Mouse (Mus musculus) kidney, embryonic 16.5 days (tissue): Measurements from ENCODE around the gene Hook2. TPM values are rescaled to one million over a fixed set of nuclear protein-coding genes. Genes with fewer than 3 reads are reported as not detected.
A peak's percentile ranks its signal among the peaks of the same experiment; 100 is the strongest.

Experiments used
- ATAC-seq: fragments of 200-750 bp; cut with Nextera tagmentation; 2 replicates; pipeline ENCODE4 v1.8.0; 2017; ENCODE audit warnings: moderate TSS enrichment; ENCODE audit not compliant: low FRiP score, low TSS enrichment
- H3K27ac ChIP-seq: fragments of 300-500 bp; sonication (generic); 2 replicates; pipeline ENCODE4 v1.5.1; 2014; ENCODE audit warnings: low read length
- H3K27me3 ChIP-seq: fragments of 300-500 bp; sonication (generic); 2 replicates; pipeline ENCODE4 v1.6.1; 2014; ENCODE audit warnings: low read length, control low read depth, mixed read lengths; ENCODE audit not compliant: insufficient read depth
- H3K36me3 ChIP-seq: fragments of 300-500 bp; sonication (generic); 2 replicates; pipeline ENCODE4 v1.6.1; 2014; ENCODE audit warnings: low read length, control low read depth, mixed read lengths; ENCODE audit not compliant: insufficient read depth
- H3K4me1 ChIP-seq: fragments of 300-500 bp; sonication (generic); 2 replicates; pipeline ENCODE4 v1.6.1; 2014; ENCODE audit warnings: low read length, control low read depth, mixed read lengths; ENCODE audit not compliant: insufficient read depth
- H3K4me2 ChIP-seq: fragments of 300-500 bp; sonication (generic); replicated peaks from 2 replicates; pipeline ENCODE4 v1.6.1; 2014; ENCODE audit warnings: low read depth, low read length
- H3K4me3 ChIP-seq: fragments of 300-500 bp; sonication (generic); 2 replicates; pipeline ENCODE4 v1.5.1; 2014; ENCODE audit warnings: mild to moderate bottlenecking, low read length
- H3K9ac ChIP-seq: fragments of 300-500 bp; sonication (generic); replicated peaks from 2 replicates; pipeline ENCODE4 v1.6.1; 2014; ENCODE audit warnings: low read length
- H3K9me3 ChIP-seq: fragments of 300-500 bp; sonication (generic); 2 replicates; pipeline ENCODE4 v1.6.1; 2016; ENCODE audit warnings: low read length, control low read depth
- WGBS: fragments of 180-500 bp; shearing (Covaris S2); extraction: QIAGEN DNeasy Blood & Tissue Kit; methylation state at CpG from one replicate; pipeline ENCODE4 v1.1.7; 2014; 5-methylcytosine and 5-hydroxymethylcytosine counted together
- polyA plus RNA-seq: library from polyadenylated mRNA; unstranded; fragments of >200 nt; fragmentation: Nextera tagmentation; extraction: Ambion mirVana; gene quantifications from 2 replicates; pipeline ENCODE4 v1.2.1, GENCODE M21; 2015

The Hook2 gene
- 34.8 and 35.2 TPM in 2 replicates for polyA plus RNA-seq

GRCm38 (mm10) chr8:84990349-84990748 is at the start of gene Hook2:
Hook2 (plus strand) TSS chr8:84990603.
- peak within 1 kb of the TSS; percentile 65 for H3K4me3 ChIP-seq
- H3K27me3 ChIP-seq, result no peaks in the 10 kb centered on the region
- H3K9ac ChIP-seq, result peak within 1 kb of the TSS; percentile 87
- peaks cover 26% of the 10 kb centered on the region for H3K4me1 ChIP-seq
- WGBS, result 0% methylated on average over 28 of the region's 28 CpGs
- ATAC-seq, result peak; percentile 92
- H3K9me3 ChIP-seq, result no peaks in the 10 kb centered on the region
- peak within 1 kb of the TSS; percentile 96 for H3K4me2 ChIP-seq
- H3K36me3 ChIP-seq, result no peaks in the 10 kb centered on the region
- H3K27ac ChIP-seq, result peak within 1 kb of the TSS; percentile 93

- ATAC-seq, result no peak
- H3K27me3 ChIP-seq, result peaks cover 57% of the 10 kb centered on the region
- no peak overlapping the region for H3K27ac ChIP-seq
- no peak overlapping the region for H3K9ac ChIP-seq
- no peaks in the 10 kb centered on the region for H3K36me3 ChIP-seq
- H3K4me3 ChIP-seq, result no peak overlapping the region
- H3K4me1 ChIP-seq, result peaks cover 12% of the 10 kb centered on the region
- H3K4me2 ChIP-seq, result no peak overlapping the region
- WGBS, result 17% methylated on average over 4 of the region's 4 CpGs
- H3K9me3 ChIP-seq, result no peaks in the 10 kb centered on the region
Measured at GRCm38 (mm10) chr8:84943699-84944098, 46.7 kb upstream of the Hook2 start.

GRCm38 (mm10) chr8:84944478-84945160 is 45.8 kb upstream of the Hook2 start:
- WGBS, result 2% methylated on average over 26 of the region's 26 CpGs
- ATAC-seq, result no peak
- Histone ChIP-seq H3K27ac (no peak overlapping the region), H3K4me1 (peaks cover 12% of the 10 kb centered on the region), H3K4me2 (peak overlapping the region; percentile 12; the same call in 1 of the 2 replicates), H3K9ac (no peak overlapping the region), H3K9me3 (no peaks in the 10 kb centered on the region), H3K27me3 (peaks cover 59% of the 10 kb centered on the region), H3K36me3 (no peaks in the 10 kb centered on the region), H3K4me3 (peak overlapping the region; percentile 5; the same call in 1 of the 2 replicates)

GRCm38 (mm10) chr8:84945235-84945632 is 45.2 kb upstream of the Hook2 start:
- H3K9me3 ChIP-seq, result no peaks in the 10 kb centered on the region
- ATAC-seq, result no peak
- H3K36me3 ChIP-seq, result no peaks in the 10 kb centered on the region
- peak overlapping the region; percentile 49 for H3K4me3 ChIP-seq
- peaks cover 66% of the 10 kb centered on the region for H3K27me3 ChIP-seq
- no peak overlapping the region for H3K27ac ChIP-seq
- peak overlapping the region; percentile 69; the same call in 1 of the 2 replicates for H3K4me2 ChIP-seq
- peaks cover 12% of the 10 kb centered on the region for H3K4me1 ChIP-seq
- H3K9ac ChIP-seq, result no peak overlapping the region
- WGBS, result 5% methylated on average over 11 of the region's 11 CpGs

- H3K4me3 ChIP-seq, result peak overlapping the region; percentile 49
- peak overlapping the region; percentile 33; the same call in 1 of the 2 replicates for H3K9ac ChIP-seq
- no peaks in the 10 kb centered on the region for H3K36me3 ChIP-seq
- H3K27ac ChIP-seq, result no peak overlapping the region
- 2% methylated on average over 43 of the region's 67 CpGs for WGBS
- peaks cover 12% of the 10 kb centered on the region for H3K4me1 ChIP-seq
- H3K9me3 ChIP-seq, result no peaks in the 10 kb centered on the region
- H3K27me3 ChIP-seq, result peaks cover 67% of the 10 kb centered on the region
- H3K4me2 ChIP-seq, result peak overlapping the region; percentile 69
- no peak for ATAC-seq
Measured at GRCm38 (mm10) chr8:84945633-84946527, 44.5 kb upstream of the Hook2 start.

GRCm38 (mm10) chr8:84946528-84947240 is 43.7 kb upstream of the Hook2 start, which contains the start of gene Rtbdn:
Rtbdn (plus strand) TSS chr8:84946991.
- peak within 1 kb of the TSS; percentile 49 for H3K4me3 ChIP-seq
- H3K27me3 ChIP-seq, result peaks cover 68% of the 10 kb centered on the region
- ATAC-seq, result 0 out of 2 replicates have a peak, but pooled peaks have one; percentile 10
- H3K4me1 ChIP-seq, result peaks cover 12% of the 10 kb centered on the region
- peak within 1 kb of the TSS; percentile 33; the same call in 1 of the 2 replicates for H3K9ac ChIP-seq
- no peak within 1 kb of the TSS for H3K27ac ChIP-seq
- H3K9me3 ChIP-seq, result no peaks in the 10 kb centered on the region
- H3K36me3 ChIP-seq, result no peaks in the 10 kb centered on the region
- peak within 1 kb of the TSS; percentile 69 for H3K4me2 ChIP-seq
- WGBS, result 12% methylated on average over 17 of the region's 17 CpGs

GRCm38 (mm10) chr8:84947241-84947545 is 43.2 kb upstream of the Hook2 start:
- no peaks in the 10 kb centered on the region for H3K36me3 ChIP-seq
- no peak overlapping the region for H3K4me3 ChIP-seq
- ATAC-seq, result peak; percentile 37; the same call in 1 of the 2 replicates
- H3K27me3 ChIP-seq, result peaks cover 68% of the 10 kb centered on the region
- no peak overlapping the region for H3K4me2 ChIP-seq
- peaks cover 12% of the 10 kb centered on the region for H3K4me1 ChIP-seq
- H3K9me3 ChIP-seq, result no peaks in the 10 kb centered on the region
- 11% methylated on average over 9 of the region's 9 CpGs for WGBS
- no peak overlapping the region for H3K9ac ChIP-seq
- H3K27ac ChIP-seq, result no peak overlapping the region

- no peak for ATAC-seq
- H3K4me1 ChIP-seq, result peaks cover 12% of the 10 kb centered on the region
- H3K4me3 ChIP-seq, result no peak overlapping the region
- H3K27ac ChIP-seq, result no peak overlapping the region
- peaks cover 58% of the 10 kb centered on the region for H3K27me3 ChIP-seq
- H3K9me3 ChIP-seq, result no peaks in the 10 kb centered on the region
- no peak overlapping the region for H3K9ac ChIP-seq
- no peak overlapping the region for H3K4me2 ChIP-seq
- WGBS, result 20% methylated on average over 12 of the region's 12 CpGs
- no peaks in the 10 kb centered on the region for H3K36me3 ChIP-seq
Measured at GRCm38 (mm10) chr8:84949753-84950152, 40.6 kb upstream of the Hook2 start.

GRCm38 (mm10) chr8:84952612-84953255 is 37.7 kb upstream of the Hook2 start:
- H3K9me3 ChIP-seq, result no peaks in the 10 kb centered on the region
- ATAC-seq, result 0 out of 2 replicates have a peak, but pooled peaks have one; percentile 50
- peaks cover 34% of the 10 kb centered on the region for H3K27me3 ChIP-seq
- H3K4me2 ChIP-seq, result 0 out of 2 replicates have a peak overlapping the region, but pooled peaks have one; percentile 4
- no peak overlapping the region for H3K4me3 ChIP-seq
- no peaks in the 10 kb centered on the region for H3K4me1 ChIP-seq
- no peak overlapping the region for H3K9ac ChIP-seq
- no peak overlapping the region for H3K27ac ChIP-seq
- 10% methylated on average over 18 of the region's 18 CpGs for WGBS
- H3K36me3 ChIP-seq, result peaks cover 5% of the 10 kb centered on the region; the same call in 1 of the 2 replicates
